Mouse (Mus musculus) embryonic fibroblast, embryonic 13.5 days (primary cell): ENCODE data around the gene Ddx23.

ENCODE experiments used
- CTCF ChIP-seq: IDR thresholded peaks from 2 replicates; pipeline ENCODE4 v1.5.1; 2011; ENCODE audit warnings: mild to moderate bottlenecking, control low read depth, low read length, moderate library complexity, borderline replicate concordance; ENCODE audit not compliant: insufficient read depth
- POLR2A ChIP-seq: IDR thresholded peaks from 2 replicates; pipeline ENCODE4 v1.6.1; 2011; ENCODE audit warnings: low read depth, mild to moderate bottlenecking, control low read depth, low read length, moderate library complexity

DNA sequence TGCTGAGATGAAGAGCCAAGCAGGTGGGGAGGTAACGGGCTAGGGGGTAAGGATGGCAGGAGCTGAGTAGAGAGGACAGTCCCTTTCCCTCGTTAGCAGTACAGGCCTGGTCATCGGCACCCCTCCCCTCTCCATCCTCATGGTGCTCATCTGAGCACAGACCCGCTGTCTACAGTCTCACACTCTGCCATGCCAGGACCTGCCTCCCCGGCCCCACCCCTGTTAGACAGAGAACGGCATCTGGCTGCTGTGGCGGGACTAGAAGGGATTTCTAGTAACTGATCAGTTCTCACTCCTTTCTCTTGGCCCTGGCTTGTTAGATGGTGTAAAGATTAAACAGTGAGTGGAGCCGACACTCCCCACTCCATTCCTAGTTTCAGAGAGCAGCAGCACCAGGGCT is 16.0 kb downstream of the Ddx23 start:
- TF ChIP-seq CTCF (no peak), POLR2A (no peak)
